Mouse (Mus musculus) spleen, adult 18-20 months (tissue): ENCODE data around the gene Gm20765.
A peak's percentile ranks its signal among the peaks of the same experiment; 100 is the strongest.
"Not testable (repeated sequence)": the region's sequence is repeated elsewhere in the genome, so short reads cannot be mapped to it uniquely, and the experiment has no call there.

ENCODE experiments used
- DNase-seq, 2 experiments: peaks; one replicate each; pipeline ENCODE4 v3.0.0; 2022; ENCODE audit warnings: mixed read lengths in 2 of 2

The Gm20765 gene

GRCm38 (mm10) chr10:104185233-104185632 lies at the start of gene Gm20765:
Gene Gm20765, plus strand, starts transcription at chr10:104185533.
- not testable (repeated sequence) for DNase-seq

DNA sequence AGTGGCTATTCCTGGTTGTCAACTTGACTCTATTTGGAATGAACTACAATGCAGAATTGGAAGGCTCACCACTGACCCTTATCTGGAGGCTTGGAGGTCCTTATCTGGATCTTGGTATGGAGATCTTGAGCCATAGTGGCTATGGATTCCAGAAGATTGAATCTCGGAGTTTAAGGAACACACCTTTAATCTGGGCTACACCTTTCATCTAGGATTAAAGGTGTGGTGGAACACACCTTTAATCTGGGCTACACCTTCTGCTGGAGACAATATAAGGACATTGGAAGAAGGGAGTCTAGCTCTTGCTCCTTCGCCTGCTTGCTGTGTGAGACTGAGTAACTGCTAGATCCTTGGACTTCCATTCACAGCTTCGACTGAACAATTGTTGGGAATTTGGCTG lies 42.6 kb upstream of the Gm20765 start, which contains the start of gene Gm21293:
TSS of gene Gm21293 (plus strand) at position 301 of the 400 bp plus-strand sequence.
- not testable (repeated sequence) for DNase-seq

DNA sequence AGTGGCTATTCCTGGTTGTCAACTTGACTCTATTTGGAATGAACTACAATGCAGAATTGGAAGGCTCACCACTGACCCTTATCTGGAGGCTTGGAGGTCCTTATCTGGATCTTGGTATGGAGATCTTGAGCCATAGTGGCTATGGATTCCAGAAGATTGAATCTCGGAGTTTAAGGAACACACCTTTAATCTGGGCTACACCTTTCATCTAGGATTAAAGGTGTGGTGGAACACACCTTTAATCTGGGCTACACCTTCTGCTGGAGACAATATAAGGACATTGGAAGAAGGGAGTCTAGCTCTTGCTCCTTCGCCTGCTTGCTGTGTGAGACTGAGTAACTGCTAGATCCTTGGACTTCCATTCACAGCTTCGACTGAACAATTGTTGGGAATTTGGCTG lies 34.1 kb upstream of the Gm20765 start, which contains the start of gene Gm6763:
TSS of gene Gm6763 (plus strand) at position 301 of the 400 bp plus-strand sequence.
- not testable (repeated sequence) for DNase-seq

DNA sequence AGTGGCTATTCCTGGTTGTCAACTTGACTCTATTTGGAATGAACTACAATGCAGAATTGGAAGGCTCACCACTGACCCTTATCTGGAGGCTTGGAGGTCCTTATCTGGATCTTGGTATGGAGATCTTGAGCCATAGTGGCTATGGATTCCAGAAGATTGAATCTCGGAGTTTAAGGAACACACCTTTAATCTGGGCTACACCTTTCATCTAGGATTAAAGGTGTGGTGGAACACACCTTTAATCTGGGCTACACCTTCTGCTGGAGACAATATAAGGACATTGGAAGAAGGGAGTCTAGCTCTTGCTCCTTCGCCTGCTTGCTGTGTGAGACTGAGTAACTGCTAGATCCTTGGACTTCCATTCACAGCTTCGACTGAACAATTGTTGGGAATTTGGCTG lies 25.6 kb upstream of the Gm20765 start, which contains the start of gene Gm8764:
TSS of gene Gm8764 (plus strand) at position 301 of the 400 bp plus-strand sequence.
- DNase-seq, result not testable (repeated sequence)

DNA sequence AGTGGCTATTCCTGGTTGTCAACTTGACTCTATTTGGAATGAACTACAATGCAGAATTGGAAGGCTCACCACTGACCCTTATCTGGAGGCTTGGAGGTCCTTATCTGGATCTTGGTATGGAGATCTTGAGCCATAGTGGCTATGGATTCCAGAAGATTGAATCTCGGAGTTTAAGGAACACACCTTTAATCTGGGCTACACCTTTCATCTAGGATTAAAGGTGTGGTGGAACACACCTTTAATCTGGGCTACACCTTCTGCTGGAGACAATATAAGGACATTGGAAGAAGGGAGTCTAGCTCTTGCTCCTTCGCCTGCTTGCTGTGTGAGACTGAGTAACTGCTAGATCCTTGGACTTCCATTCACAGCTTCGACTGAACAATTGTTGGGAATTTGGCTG lies 17.1 kb upstream of the Gm20765 start, which contains the start of gene Gm21304:
TSS of gene Gm21304 (plus strand) at position 301 of the 400 bp plus-strand sequence.
- not testable (repeated sequence) for DNase-seq

- DNase-seq, result not testable (repeated sequence)
Observed at GRCm38 (mm10) chr10:104176724-104177123, 8.6 kb upstream of the Gm20765 start, which contains the start of gene Gm21312. Gene Gm21312, plus strand, starts transcription at chr10:104177024.

GRCm38 (mm10) chr10:104193742-104194141 lies 8.4 kb downstream of the Gm20765 start, which contains the start of gene Gm4340:
Gene Gm4340, plus strand, starts transcription at chr10:104194042.
- DNase-seq, result not testable (repeated sequence)

- no peak for DNase-seq
Observed at GRCm38 (mm10) chr10:104209655-104210054, 24.3 kb downstream of the Gm20765 start.

- DNase-seq, result no peak
Observed at GRCm38 (mm10) chr10:104210268-104210990, 25.1 kb downstream of the Gm20765 start.

GRCm38 (mm10) chr10:104214527-104214926 lies 29.2 kb downstream of the Gm20765 start:
- DNase-seq, result peak in 1 of 2 experiments; percentile 2

DNA sequence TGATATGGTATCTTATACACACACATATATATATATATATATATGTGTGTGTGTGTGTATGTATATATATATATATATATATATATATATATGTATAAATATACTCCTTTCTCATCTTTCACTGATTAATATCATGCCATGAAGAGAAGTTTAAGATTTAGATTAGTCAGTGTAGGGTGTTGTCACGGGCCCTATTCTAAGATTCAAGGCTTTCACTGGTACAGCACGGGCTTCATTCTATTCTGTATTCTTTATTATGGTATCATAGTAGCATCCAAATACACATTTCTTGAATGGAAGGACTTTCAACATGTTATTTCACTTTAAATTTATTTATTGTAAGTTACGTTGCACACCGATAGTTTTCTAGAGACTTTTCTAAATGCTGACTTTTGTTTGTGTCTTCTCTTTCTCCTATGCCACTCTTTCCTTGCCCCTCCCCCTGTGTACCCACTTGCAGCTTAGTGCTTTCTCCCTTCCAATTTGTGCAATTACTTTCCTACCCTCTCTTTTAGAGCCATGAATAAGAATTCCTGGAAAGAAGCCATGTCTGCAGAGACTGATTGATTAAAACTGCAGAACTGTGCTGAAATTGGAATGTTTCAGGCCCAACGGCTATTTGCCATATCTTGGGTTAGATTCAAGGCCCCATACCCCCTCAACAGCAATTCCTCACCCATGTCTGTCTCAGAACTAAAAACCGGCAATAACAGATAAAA lies 35.1 kb downstream of the Gm20765 start:
- DNase-seq, result no peak
